Mouse (Mus musculus) midbrain, embryonic 10.5 days (tissue): ENCODE results near the gene Ddr1. TPM values are rescaled to one million over a fixed set of nuclear protein-coding genes. Genes with fewer than 3 reads are reported as not detected.

Experiments used
- DNase-seq: peaks from one replicate; pipeline ENCODE4 v3.0.0-alpha.2; 2017; ENCODE audit warnings: low spot score
- H3K27ac ChIP-seq: fragments of 300-500 bp; sonication (generic); replicated peaks from 2 replicates; pipeline ENCODE4 v1.5.1; 2016; ENCODE audit warnings: mild to moderate bottlenecking
- H3K27me3 ChIP-seq: fragments of 300-500 bp; sonication (generic); 2 replicates; pipeline ENCODE4 v1.6.1; 2016; ENCODE audit warnings: low read depth, mild to moderate bottlenecking; ENCODE audit not compliant: poor library complexity, severe bottlenecking
- H3K36me3 ChIP-seq: fragments of 300-500 bp; sonication (generic); 2 replicates; pipeline ENCODE4 v1.6.1; 2016; ENCODE audit warnings: mild to moderate bottlenecking, moderate library complexity
- H3K4me1 ChIP-seq: fragments of 300-500 bp; sonication (generic); 2 replicates; pipeline ENCODE4 v1.6.1; 2016
- H3K4me3 ChIP-seq: fragments of 300-500 bp; sonication (generic); 2 replicates; pipeline ENCODE4 v1.5.1; 2016; ENCODE audit warnings: mild to moderate bottlenecking, moderate library complexity
- H3K9me3 ChIP-seq: fragments of 300-500 bp; sonication (generic); replicated peaks from 2 replicates; pipeline ENCODE4 v1.6.1; 2016; ENCODE audit warnings: mild to moderate bottlenecking
- WGBS: fragments of 180-500 bp; shearing (Covaris S2); methylation state at CpG from one replicate; pipeline ENCODE4 v1.1.7; 2016; 5-methylcytosine and 5-hydroxymethylcytosine counted together
- polyA plus RNA-seq: library from polyadenylated mRNA; unstranded; fragments of >200 nt; fragmentation: Nextera tagmentation; extraction: Ambion mirVana; gene quantifications from 2 replicates; pipeline ENCODE4 v1.2.1, GENCODE M21; 2016

Gene Ddr1
- 142 and 193 TPM in 2 replicates for polyA plus RNA-seq

DNA sequence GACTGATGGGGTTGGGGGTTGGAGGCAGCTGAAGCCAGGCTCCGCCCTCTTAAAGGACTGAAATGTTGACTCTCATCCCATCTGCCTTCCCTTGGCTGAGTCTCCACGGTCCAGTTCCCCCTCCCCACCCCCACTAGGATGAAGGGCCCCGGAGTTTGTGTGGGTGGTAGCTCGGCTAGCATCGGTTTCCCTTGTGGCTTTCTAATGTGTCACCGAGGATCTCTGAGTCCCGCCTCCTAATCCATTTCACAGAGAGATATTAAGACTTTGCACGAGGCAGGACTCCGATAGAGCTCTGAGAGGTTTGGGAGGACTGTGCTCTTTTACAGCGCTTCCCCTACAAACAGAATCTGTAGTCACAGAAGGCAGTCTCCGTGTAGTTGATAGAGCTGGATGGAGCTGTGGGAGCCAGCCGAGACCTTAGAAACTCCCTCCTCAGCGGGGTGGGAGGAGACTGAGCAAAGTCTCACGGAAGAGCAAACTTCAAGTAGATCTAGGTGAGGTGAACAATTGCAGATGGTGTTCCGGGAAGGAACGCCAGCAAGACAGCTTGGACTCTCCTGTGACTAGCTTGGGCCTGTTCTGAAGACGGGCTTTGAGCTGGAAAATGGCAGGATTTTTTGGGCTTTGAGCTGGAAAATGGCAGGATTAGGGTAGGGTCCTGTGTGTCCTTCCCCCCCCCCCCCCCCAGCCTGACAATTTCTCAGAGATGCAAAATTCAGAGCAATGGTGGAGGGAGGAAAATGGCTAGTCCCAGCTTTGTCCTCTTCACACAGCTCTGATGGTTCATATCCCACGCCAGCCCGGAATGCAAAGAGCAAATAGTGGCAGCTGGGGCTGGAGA lies at the start of gene Ddr1:
Gene Ddr1, minus strand, starts transcription at position 1 of the 844 bp plus-strand sequence.
- no peaks in the 10 kb centered on the region for H3K9me3 ChIP-seq
- H3K4me1 ChIP-seq, result peaks cover 59% of the 10 kb centered on the region
- WGBS, result 3% methylated on average over 19 of the region's 19 CpGs
- H3K27ac ChIP-seq, result peak within 1 kb of the TSS; percentile 100
- H3K36me3 ChIP-seq, result peaks cover 10% of the 10 kb centered on the region
- DNase-seq, result peak; percentile 88
- peak within 1 kb of the TSS; percentile 84 for H3K4me3 ChIP-seq
- H3K27me3 ChIP-seq, result peaks cover 19% of the 10 kb centered on the region; the same call in 1 of the 2 replicates

DNA sequence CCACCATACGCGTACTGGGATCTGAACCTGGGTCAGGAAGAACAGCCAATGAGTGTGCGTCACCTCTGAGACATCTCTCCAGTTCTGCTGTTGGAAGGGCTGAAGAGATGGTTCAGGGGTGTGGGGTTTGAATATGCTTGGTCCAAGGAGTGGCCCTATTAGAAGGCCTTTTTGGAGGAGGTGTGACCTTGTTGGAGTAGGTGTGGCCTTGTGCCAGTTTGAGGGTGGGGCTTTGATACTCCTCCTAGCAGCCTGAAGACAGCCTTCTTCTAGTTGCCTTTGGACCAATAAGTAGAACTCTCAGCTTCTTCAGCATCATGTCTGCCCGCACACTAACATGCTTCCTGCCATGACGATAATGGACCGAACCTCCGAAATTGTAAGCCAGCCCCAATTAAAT lies 49.2 kb upstream of the Ddr1 start:
- Histone ChIP-seq H3K27ac (no peak overlapping the region), H3K4me3 (no peak overlapping the region), H3K4me1 (0 out of 2 replicates have a peak, but pooled peaks cover 5% of the 10 kb centered on the region), H3K9me3 (no peaks in the 10 kb centered on the region), H3K36me3 (no peaks in the 10 kb centered on the region), H3K27me3 (no peaks in the 10 kb centered on the region)
- 96% methylated on average over 7 of the region's 7 CpGs for WGBS
- no peak for DNase-seq

DNA sequence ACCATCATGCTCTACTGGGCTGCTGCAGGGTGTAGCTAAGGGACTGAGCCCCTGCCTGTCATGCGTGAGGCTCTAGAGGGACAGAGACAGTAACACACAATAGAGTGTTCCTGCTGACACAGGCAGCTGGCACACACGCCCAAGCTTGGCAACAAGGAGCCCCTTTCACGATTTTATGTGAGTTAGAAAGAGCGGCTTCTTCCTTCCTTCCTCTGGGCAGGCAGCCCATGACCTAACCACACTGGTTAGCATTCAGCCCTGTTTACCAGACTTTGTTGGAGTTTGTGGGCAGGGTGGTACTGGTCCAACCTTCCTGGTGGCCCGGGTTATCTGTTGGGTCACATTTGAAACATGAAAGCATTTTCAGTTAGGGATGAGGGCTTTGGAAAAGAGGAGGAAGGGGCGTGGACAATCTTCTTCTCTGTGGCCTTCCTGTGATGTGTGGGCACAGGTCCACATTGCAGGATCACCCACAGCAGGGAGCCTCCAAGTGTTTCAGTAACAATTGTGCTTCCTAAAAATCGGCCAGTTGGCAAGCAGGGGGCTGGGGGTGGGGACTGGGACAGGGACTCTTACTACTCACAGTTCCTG lies 47.9 kb upstream of the Ddr1 start:
- Histone ChIP-seq H3K27ac (no peak overlapping the region), H3K4me1 (0 out of 2 replicates have a peak, but pooled peaks cover 5% of the 10 kb centered on the region), H3K36me3 (no peaks in the 10 kb centered on the region), H3K4me3 (no peak overlapping the region), H3K9me3 (no peaks in the 10 kb centered on the region), H3K27me3 (no peaks in the 10 kb centered on the region)
- DNase-seq, result no peak
- WGBS, result 71% methylated on average over 7 of the region's 7 CpGs

DNA sequence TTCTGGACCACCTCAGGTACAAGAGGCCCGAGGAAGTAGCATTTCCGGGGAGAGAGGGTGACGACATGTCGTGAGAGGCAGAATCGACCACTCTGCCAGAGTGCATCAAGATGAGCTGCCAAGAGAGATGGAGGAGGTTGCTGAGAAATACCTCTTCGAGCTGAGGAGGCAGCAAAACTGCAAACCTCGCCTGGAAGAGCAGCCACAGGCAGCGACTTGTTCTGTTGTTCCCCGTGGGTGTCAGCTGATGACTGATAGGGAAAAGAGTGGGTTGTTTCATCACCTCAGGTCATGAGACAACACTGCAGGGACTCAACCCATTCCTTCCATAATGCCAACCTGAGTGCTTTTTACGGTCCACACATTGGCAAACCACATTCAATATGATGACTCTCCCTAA lies 45.3 kb upstream of the Ddr1 start:
- H3K9me3 ChIP-seq, result no peaks in the 10 kb centered on the region
- no peaks in the 10 kb centered on the region for H3K27me3 ChIP-seq
- no peaks in the 10 kb centered on the region for H3K36me3 ChIP-seq
- DNase-seq, result no peak
- no peak overlapping the region for H3K4me3 ChIP-seq
- H3K4me1 ChIP-seq, result 0 out of 2 replicates have a peak, but pooled peaks cover 5% of the 10 kb centered on the region
- no peak overlapping the region for H3K27ac ChIP-seq
- WGBS, result 84% methylated on average over 10 of the region's 10 CpGs

DNA sequence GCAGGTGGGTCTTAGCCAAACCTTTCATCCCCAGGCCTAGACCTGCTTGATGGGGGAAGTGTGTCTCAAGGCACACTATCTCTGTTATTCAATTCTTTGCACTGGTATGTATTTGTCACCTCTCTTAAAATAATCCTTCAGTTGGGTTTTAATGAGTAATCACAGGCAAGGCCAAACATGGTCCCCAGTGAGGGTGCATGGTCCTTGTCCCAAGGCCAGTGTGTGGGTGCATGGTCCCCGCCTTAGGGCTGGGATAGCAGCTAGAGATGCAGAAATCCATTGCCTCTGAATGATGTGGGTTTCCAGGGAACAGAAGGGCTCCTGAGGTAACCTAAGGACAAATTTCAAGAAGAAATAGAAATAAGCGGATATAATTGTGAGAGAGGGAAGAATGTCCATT lies 39.9 kb upstream of the Ddr1 start:
- H3K27me3 ChIP-seq, result peaks cover under 1% of the 10 kb centered on the region; the same call in 1 of the 2 replicates
- no peak for DNase-seq
- WGBS, result 89% methylated on average over 2 of the region's 2 CpGs
- no peaks in the 10 kb centered on the region for H3K4me1 ChIP-seq
- H3K36me3 ChIP-seq, result no peaks in the 10 kb centered on the region
- no peak overlapping the region for H3K4me3 ChIP-seq
- H3K27ac ChIP-seq, result no peak overlapping the region
- H3K9me3 ChIP-seq, result no peaks in the 10 kb centered on the region

DNA sequence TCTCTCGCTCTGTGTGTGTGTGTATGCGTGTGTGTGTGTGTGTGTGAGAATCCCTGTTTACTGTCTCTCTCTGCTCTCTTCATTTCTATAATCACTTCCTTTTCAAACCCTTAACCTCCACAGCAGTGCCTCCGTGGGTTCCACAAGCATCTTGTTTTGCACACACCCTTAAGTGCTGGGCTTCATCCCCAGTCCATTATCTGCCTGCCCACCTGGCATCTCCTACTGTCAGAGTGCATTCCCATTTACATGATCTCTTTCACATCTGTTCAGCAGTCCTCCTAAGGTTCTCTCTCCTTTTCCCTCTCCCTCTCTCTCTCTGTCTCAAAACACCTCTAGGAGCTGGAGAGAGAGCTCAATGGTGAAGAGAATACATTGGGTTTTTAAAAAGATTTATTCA lies 38.5 kb upstream of the Ddr1 start:
- no peak for DNase-seq
- 82% methylated on average over 3 of the region's 3 CpGs for WGBS
- H3K27ac ChIP-seq, result peak overlapping the region; percentile 46; the same call in 1 of the 2 replicates

DNA sequence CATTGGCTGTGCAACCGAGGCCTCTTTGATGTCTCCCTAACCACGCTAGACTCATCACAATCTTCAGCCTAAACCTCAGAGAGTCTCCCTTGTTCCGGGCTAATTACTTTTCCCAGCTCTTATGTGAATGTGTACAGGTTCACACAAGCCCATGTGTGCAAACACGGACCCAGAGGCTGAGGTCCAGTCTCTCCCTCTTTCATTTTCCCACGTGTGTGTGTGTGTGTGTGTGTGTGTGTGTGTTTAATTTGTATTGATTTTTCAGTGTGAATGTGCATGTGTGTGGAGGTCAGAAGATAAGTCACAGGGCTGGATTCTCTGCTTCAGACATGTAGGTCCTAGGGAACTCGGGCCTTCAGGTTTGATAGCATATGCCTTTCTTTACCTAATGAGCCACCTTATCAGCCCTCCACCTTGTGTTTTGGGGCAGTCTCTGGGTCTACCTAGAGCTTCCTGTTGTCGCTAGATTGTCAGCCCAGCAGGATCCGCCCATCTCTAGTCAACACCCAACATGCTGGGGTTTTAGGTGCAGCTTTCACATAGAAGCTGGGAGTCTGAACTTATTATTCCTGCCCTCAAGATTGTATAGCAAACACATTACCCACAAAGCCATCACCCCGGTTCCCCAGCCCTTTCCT lies 37.3 kb upstream of the Ddr1 start:
- no peak for DNase-seq
- Histone ChIP-seq H3K36me3 (no peaks in the 10 kb centered on the region), H3K27me3 (peaks cover 17% of the 10 kb centered on the region), H3K4me3 (no peak overlapping the region), H3K27ac (no peak overlapping the region; the same call in 1 of the 2 replicates), H3K9me3 (no peaks in the 10 kb centered on the region), H3K4me1 (no peaks in the 10 kb centered on the region; the same call in 1 of the 2 replicates)
- 82% methylated on average over 9 of the region's 9 CpGs for WGBS

More for the DNA sequence above, 38.5 kb upstream of the Ddr1 start:
- Histone ChIP-seq H3K4me3 (no peak overlapping the region), H3K36me3 (no peaks in the 10 kb centered on the region), H3K27me3 (peaks cover 9% of the 10 kb centered on the region), H3K9me3 (no peaks in the 10 kb centered on the region), H3K4me1 (no peaks in the 10 kb centered on the region)

DNA sequence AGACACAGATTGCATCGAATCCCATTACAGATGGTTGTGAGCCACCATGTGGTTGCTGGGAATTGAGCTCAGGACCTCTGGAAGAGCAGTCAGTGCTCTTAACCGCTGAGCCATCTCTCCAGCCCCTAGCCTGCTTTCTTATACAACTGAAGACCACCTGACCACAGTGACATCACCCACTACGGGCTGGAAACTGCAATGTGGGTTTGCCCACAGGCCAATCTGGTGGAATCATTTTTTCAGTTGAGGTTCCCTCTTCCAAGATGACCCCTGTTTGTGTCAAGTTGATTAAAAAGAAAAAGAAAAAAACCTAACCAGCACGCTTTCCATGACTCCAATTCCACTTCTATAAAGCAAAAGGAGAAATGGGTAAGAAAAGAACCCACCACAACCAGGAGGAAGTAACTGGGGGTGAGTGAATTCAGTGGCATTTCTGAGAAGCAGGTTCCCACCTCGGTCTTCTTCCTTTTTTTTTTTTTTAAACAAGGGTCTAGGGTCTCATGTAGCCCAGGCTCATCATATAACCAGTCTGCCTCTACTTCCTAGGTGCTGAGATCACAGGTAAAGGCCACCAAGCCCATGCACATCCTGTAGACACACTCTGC lies 36.0 kb upstream of the Ddr1 start:
- Histone ChIP-seq H3K27me3 (peaks cover 22% of the 10 kb centered on the region), H3K36me3 (no peaks in the 10 kb centered on the region), H3K9me3 (no peaks in the 10 kb centered on the region), H3K4me1 (peaks cover 8% of the 10 kb centered on the region), H3K4me3 (no peak overlapping the region), H3K27ac (no peak overlapping the region)
- WGBS, result 77% methylated on average over 5 of the region's 5 CpGs
- no peak for DNase-seq

DNA sequence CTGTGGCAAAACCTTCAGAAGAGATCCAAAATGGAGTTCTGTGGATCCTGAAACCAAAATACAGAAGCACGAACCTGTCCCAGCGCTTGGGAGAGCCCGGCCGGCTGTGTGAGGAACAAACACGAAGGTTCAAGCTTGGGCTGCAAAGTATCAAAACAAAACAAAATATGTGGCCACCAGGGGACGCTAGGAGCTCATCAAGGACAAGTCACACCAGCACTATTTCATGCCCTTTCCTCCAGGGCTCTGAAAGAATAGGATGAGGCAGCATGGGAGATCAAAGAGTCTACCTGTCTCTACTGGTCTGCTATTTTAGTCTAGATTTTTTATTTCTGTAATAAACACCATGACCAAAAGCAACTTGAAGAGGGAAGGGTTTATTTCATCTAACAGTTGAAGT lies 35.3 kb upstream of the Ddr1 start:
- Histone ChIP-seq H3K36me3 (no peaks in the 10 kb centered on the region), H3K4me1 (peaks cover 8% of the 10 kb centered on the region), H3K27ac (no peak overlapping the region), H3K4me3 (no peak overlapping the region), H3K9me3 (no peaks in the 10 kb centered on the region), H3K27me3 (peaks cover 22% of the 10 kb centered on the region)
- peak; percentile 68 for DNase-seq
- 20% methylated on average over 6 of the region's 6 CpGs for WGBS

DNA sequence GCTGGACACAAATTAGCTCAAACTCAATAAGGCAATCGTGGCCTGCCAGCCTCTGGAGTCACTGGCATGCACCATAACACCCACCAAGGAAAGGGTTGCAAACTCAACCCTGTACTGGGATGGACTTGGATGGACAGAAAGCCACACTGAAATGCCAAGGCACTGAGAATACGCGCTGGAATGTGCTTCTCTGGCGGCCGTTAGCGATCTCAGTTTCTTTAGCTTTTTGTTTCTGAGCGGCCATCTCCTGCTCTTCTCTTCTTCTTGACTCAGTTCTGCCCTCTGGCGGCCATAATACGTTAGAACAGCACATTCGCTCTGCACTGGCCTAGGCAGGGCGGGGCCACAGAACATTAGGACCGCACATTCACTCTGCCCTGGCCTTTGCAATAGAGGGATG lies 33.3 kb upstream of the Ddr1 start:
- Histone ChIP-seq H3K9me3 (no peaks in the 10 kb centered on the region), H3K27me3 (peaks cover 22% of the 10 kb centered on the region), H3K4me3 (0 out of 2 replicates have a peak overlapping the region, but pooled peaks have one; percentile 3), H3K36me3 (no peaks in the 10 kb centered on the region), H3K4me1 (peaks cover 8% of the 10 kb centered on the region), H3K27ac (0 out of 2 replicates have a peak overlapping the region, but pooled peaks have one; percentile 55)
- WGBS, result 13% methylated on average over 12 of the region's 12 CpGs
- DNase-seq, result peak; percentile 80

DNA sequence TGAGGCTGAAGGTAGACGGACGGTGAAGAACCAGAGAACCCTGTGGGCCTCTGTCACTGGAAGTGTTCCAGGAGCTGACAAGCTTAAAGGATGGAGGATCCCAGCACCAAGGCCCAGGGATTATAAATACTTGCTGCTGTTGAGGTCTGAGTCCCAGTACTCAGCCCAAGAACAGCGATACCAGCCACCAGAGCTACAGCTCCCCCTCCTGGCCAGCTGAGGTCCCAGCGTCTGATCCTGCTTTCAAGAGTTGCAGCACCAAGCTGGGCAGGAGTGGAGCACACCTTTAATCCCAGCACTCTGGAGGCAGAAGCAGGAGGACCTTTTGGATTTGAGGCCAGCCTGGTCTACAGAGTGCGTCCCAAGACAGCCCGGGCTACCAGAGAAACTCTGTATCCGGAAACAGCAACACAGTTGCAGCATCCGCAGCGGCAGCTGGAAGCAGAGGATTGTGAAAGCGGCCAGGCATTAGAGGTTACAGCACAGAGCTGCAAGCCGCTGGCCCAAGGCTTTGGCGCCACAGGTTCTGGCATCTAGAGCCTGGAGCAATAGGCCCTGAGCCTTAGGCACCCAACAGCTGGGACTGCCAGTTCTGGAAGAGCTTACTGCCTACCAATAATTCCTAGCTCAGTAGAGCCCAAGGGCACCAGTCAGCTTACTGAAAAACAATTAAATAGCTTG lies 32.0 kb upstream of the Ddr1 start:
- H3K27me3 ChIP-seq, result peaks cover 22% of the 10 kb centered on the region
- H3K4me1 ChIP-seq, result peaks cover 8% of the 10 kb centered on the region
- peak; percentile 76 for DNase-seq
- 37% methylated on average over 12 of the region's 12 CpGs for WGBS
- 0 out of 2 replicates have a peak overlapping the region, but pooled peaks have one; percentile 4 for H3K27ac ChIP-seq
- H3K9me3 ChIP-seq, result no peaks in the 10 kb centered on the region
- H3K36me3 ChIP-seq, result no peaks in the 10 kb centered on the region
- no peak overlapping the region for H3K4me3 ChIP-seq

DNA sequence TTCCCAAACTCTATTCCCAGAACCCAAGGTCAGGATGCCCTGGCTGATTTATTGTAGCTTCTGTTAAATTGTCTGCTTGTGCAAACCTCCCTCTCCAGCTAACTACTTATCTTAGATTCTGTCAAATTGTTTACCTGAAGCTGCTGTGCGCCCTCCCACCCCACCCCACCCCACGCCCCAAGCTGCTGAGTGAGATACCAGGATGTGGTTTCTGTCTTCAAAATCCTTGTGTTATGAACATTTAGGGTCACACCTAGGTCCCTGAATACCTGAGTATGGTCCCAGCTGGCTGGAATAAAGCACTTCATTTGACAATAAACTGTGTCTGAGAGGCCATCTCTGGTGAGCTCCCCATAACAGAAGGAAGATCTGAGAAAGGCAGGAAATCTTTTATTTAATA lies 30.1 kb upstream of the Ddr1 start:
- Histone ChIP-seq H3K4me1 (peaks cover 8% of the 10 kb centered on the region), H3K27me3 (peaks cover 22% of the 10 kb centered on the region), H3K36me3 (no peaks in the 10 kb centered on the region), H3K27ac (no peak overlapping the region), H3K4me3 (no peak overlapping the region), H3K9me3 (no peaks in the 10 kb centered on the region)
- WGBS, result 87% methylated on average over 2 of the region's 2 CpGs
- no peak for DNase-seq
